Mouse (Mus musculus) CD8-positive naive resting alpha-beta T cell, adult 2 months (primary cell): Measurements from ENCODE around the gene Mfsd6.

ENCODE experiments used
- DNase-seq, 2 experiments: peaks; one replicate each; pipeline ENCODE4 v3.0.0; 2022; ENCODE audit warnings: low read depth in 2 of 2, low spot score in 2 of 2

The Mfsd6 gene

GRCm38 (mm10) chr1:52648153-52649027 is 78.9 kb downstream of the Mfsd6 start:
- peak; percentile 71 to 78 for DNase-seq

DNA sequence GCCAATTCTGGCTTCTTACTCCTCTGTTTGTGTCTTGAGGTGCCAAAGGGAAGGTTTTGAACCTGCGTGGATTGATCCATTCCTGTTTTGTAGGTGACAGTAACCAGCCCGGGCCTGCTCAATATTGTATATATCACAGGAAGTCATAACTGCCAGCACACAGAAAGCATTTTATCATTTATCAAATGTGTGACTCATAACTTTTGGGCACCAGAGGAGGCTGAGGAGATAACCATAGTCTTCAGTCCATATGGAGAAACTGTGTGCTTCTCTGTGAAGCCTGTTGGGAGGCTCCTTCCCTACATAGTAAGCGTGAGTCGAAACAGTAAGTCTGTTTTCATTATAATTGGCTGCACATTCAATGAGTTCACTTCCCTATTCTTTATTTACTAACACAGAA is 86.5 kb downstream of the Mfsd6 start:
- DNase-seq = no peak

DNA sequence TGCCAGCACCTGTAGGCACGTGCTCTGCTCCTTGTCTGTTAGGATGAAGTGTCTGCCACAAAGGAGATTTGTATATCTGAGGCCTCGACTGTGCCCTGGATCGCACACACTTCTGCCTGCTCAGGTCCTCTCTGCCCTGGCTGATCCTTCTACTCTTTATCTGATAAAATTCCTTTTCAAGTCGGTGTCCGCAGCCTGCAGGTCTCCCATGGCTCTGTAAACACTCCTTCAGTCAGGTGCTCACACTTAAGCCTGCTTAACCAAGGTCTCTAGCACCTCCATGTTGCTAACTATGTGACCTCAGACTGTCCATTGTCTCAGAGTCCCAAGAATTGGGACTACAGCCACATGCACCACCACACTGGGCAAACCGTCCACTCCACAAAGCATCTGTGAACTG is 87.0 kb downstream of the Mfsd6 start:
- no peak for DNase-seq

DNA sequence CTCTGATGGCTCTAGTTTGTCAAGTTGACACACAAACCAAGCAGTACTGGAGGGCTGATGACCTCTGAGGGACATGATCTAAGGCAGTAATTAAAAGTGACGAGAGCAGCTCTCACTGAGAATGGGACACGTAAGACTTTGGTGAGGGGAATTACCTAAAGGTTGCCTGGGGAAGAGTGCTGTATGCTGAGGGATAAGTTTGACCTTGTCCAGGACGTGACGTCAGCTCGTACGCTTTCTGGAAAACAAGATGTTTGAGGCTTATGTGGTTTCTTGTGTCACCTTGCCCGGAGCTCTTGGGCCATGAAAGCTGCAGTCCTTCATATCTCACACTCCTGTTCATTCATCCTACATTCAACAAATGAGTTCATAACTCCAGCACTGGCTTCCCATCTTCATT is 88.2 kb downstream of the Mfsd6 start:
- DNase-seq = no peak

DNA sequence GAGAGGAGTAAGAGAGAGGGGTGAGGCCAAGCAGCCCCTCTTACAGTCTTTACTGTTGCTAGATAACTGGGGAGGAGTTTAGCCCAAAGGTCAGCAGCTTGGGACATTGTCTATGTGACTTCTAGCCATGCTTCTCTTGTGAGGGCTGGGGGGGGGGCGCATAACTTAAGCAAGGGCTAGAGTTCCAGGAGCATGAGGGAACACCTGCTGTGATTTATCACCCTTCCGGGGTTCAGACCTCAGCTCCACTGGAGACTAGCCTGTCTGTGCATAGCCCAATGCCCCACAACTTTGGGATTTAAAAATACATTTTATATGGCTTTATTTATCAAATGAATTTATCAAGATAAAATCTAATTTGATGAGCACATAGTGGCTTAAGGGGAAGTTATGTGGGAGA is 89.2 kb downstream of the Mfsd6 start:
- DNase-seq = no peak

GRCm38 (mm10) chr1:52635932-52636331 is 91.3 kb downstream of the Mfsd6 start:
- DNase-seq = no peak

GRCm38 (mm10) chr1:52634251-52634650 is 93.0 kb downstream of the Mfsd6 start:
- no peak for DNase-seq

DNA sequence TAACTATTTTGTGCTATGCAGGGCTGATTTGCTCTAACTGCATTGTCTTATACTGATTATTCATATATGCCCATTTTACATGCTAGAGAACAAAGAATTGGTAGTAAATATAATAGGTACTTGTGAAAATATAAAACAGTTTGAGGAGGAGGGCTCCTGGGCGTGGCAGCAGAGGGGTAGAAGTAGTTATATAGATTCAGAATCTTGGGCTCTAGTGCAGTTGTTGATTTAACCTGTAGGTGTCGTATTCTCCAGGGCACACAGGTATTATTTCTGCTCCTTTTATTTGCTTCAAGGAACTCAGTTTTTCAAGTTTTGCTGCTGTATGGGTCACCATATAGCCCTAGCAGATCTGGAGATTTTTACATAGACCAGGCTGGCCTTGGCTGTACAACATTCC is 95.7 kb downstream of the Mfsd6 start:
- DNase-seq = peak in 1 of 2 experiments; percentile 39

- peak in 1 of 2 experiments; percentile 48 for DNase-seq
Observed at GRCm38 (mm10) chr1:52630937-52631299, 96.3 kb downstream of the Mfsd6 start.

DNA sequence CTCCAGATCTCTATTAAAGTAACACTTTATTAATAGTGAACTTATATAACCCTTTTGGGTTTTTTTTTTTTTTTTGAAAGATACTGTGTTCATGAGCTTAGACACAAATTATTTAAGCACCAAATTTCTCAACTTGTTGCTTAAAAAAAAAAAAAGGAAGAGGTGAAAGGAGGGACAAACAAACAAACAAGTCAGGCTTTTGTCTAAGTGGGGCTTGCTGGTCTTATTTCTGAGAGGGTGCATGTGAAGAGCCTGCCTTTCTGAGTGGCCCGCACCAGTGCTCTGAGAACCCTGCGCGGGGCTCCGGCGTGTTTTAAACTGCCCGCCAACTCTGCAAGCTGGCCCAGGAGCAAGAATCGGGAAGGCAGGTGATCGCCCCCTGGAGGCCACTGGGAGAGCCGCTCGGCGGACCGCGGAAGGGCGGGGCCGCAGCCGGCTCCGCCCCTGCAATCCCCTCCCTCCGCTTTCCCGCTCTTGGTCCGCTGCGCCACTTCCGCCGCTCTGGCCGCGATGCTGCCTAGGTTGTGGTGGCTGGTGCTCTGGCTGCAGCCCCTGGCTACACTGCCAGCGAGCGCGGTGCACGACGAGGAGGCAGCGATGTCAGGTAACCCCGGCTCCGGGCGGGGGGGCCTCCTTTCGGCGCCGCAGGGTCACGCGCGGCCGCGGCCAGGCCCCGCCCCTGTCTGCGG is 96.9 kb downstream of the Mfsd6 start, which contains the start of gene Nemp2:
Gene Nemp2, plus strand, starts transcription at position 456 of the 689 bp plus-strand sequence.
- DNase-seq = peak; percentile 89 to 94

DNA sequence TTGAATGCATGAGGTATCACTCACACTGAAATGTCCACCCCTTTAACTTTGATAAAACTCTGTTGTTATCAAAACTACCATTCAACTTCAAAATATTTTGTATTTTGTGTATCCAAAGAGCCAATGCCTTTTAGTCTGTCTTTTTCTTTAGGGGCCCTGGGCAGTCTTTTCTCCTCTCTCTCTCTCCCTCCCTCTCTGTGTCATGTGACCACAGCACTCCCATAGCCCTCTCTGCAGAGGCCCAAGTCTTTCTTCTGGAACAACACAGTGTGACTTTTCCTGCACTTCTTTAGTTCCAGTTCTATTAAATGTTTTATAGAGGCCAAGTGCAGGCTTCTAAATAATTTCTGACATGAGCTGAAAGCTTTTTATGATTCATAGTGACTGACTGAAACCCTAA is 106.8 kb downstream of the Mfsd6 start:
- no peak for DNase-seq

- no peak for DNase-seq
Observed at GRCm38 (mm10) chr1:52618217-52618616, 109.0 kb downstream of the Mfsd6 start.

DNA sequence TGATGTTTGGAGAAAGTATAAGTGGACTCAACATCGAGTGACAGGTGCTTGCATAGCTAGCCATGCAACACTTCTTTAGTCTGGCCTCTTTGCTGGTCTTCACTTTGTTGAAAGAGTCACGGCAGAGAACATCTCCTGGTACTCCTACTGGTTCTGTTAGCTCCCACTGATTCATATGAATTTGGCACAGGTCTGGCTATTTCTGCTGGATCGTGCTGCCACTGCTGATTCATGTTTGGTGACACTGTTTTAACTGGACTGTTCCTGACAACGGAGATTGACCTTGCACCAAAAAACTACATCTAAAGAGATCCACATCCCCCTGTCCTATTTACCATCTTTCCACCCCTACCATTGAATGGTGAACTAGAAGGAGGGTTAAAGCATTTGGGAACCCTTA is 118.8 kb downstream of the Mfsd6 start:
- DNase-seq = no peak

DNA sequence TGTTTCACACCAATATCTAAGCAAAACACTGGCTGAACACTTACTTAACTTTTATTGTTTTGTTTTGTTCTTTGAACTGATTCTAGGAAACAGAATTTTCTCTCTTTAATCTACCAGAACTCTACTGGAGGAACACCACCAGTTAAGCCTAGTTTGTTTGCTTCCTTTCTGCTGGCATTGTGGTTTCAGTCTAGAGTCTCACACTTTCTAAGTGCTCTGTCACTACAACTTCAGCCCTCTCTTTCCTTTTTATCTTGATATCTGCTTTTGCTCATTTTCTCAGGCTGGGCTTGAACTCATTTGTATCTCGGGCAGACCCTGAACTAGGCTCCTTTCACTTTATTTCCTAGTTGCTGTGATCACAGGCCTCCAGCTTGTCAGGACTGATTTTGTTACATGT is 119.6 kb downstream of the Mfsd6 start:
- no peak for DNase-seq
